Mouse (Mus musculus) limb, embryonic 15.5 days (tissue): ENCODE results near the gene H2-M10.5. TPM values are rescaled to one million over a fixed set of nuclear protein-coding genes. Genes with fewer than 3 reads are reported as not detected.
"Not testable (repeated sequence)": the region's sequence is repeated elsewhere in the genome, so short reads cannot be mapped to it uniquely, and the experiment has no call there.

ENCODE experiments used
- ATAC-seq: fragments of 200-750 bp; cut with Nextera tagmentation; 2 replicates; pipeline ENCODE4 v1.8.0; 2017; ENCODE audit warnings: low read depth, moderate TSS enrichment; ENCODE audit not compliant: insufficient number of reproducible peaks, low FRiP score, low TSS enrichment
- H3K27ac ChIP-seq: fragments of 300-500 bp; sonication (generic); 2 replicates; pipeline ENCODE4 v1.5.1; 2015; ENCODE audit warnings: moderate library complexity, mild to moderate bottlenecking, inconsistent platforms
- H3K27me3 ChIP-seq: fragments of 300-500 bp; sonication (generic); 2 replicates; pipeline ENCODE4 v1.6.1; 2015; ENCODE audit warnings: inconsistent platforms
- H3K36me3 ChIP-seq: fragments of 300-500 bp; sonication (generic); 2 replicates; pipeline ENCODE4 v1.6.1; 2015; ENCODE audit warnings: inconsistent platforms
- H3K4me1 ChIP-seq: fragments of 300-500 bp; sonication (generic); 2 replicates; pipeline ENCODE4 v1.6.1; 2015; ENCODE audit warnings: inconsistent platforms
- H3K4me2 ChIP-seq: fragments of 300-500 bp; sonication (generic); 2 replicates; pipeline ENCODE4 v1.6.1; 2015; ENCODE audit warnings: mild to moderate bottlenecking, inconsistent platforms
- H3K4me3 ChIP-seq: fragments of 300-500 bp; sonication (generic); 2 replicates; pipeline ENCODE4 v1.5.1; 2015; ENCODE audit warnings: mild to moderate bottlenecking, inconsistent platforms
- H3K9ac ChIP-seq: fragments of 300-500 bp; sonication (generic); 2 replicates; pipeline ENCODE4 v1.6.1; 2015; ENCODE audit warnings: inconsistent platforms
- H3K9me3 ChIP-seq: fragments of 300-500 bp; sonication (generic); 2 replicates; pipeline ENCODE4 v1.6.1; 2016; ENCODE audit warnings: inconsistent platforms
- WGBS: fragments of 180-500 bp; shearing (Covaris S2); methylation state at CpG from one replicate; pipeline ENCODE4 v1.1.7; 2015; 5-methylcytosine and 5-hydroxymethylcytosine counted together
- polyA plus RNA-seq: library from polyadenylated mRNA; unstranded; fragments of >200 nt; fragmentation: Nextera tagmentation; extraction: Ambion mirVana; gene quantifications from 2 replicates; pipeline ENCODE4 v1.2.1, GENCODE M21; 2015

The H2-M10.5 gene
- not detected in 2 replicates for polyA plus RNA-seq

- H3K9me3 ChIP-seq, H3K27me3 ChIP-seq, H3K4me2 ChIP-seq, ATAC-seq, H3K36me3 ChIP-seq, H3K27ac ChIP-seq, H3K4me1 ChIP-seq, H3K9ac ChIP-seq, H3K4me3 ChIP-seq: not testable (repeated sequence)
- 84% methylated on average over 2 of the region's 2 CpGs for WGBS
These were observed at the start of gene H2-M10.5 for GRCm38 (mm10) chr17:36772610-36773009. Gene H2-M10.5 (plus strand): TSS chr17:36772910.

GRCm38 (mm10) chr17:36726046-36726445 lies 46.7 kb upstream of the H2-M10.5 start:
- Histone ChIP-seq H3K27ac (no peak overlapping the region), H3K36me3 (no peaks in the 10 kb centered on the region), H3K9me3 (no peaks in the 10 kb centered on the region), H3K9ac (no peak overlapping the region), H3K4me3 (no peak overlapping the region), H3K4me2 (no peak overlapping the region), H3K27me3 (no peaks in the 10 kb centered on the region), H3K4me1 (no peaks in the 10 kb centered on the region)
- no peak for ATAC-seq
- WGBS: 25% methylated on average over 2 of the region's 2 CpGs

- no peaks in the 10 kb centered on the region for H3K9me3 ChIP-seq
- H3K9ac ChIP-seq: no peak overlapping the region
- H3K27ac ChIP-seq: no peak overlapping the region
- H3K4me3 ChIP-seq: no peak overlapping the region
- no peak for ATAC-seq
- H3K36me3 ChIP-seq: no peaks in the 10 kb centered on the region
- no peaks in the 10 kb centered on the region for H3K27me3 ChIP-seq
- 63% methylated on average over 2 of the region's 2 CpGs for WGBS
- H3K4me2 ChIP-seq: no peak overlapping the region
- H3K4me1 ChIP-seq: no peaks in the 10 kb centered on the region
These were observed 8.9 kb upstream of the H2-M10.5 start for GRCm38 (mm10) chr17:36763816-36764215.

GRCm38 (mm10) chr17:36764244-36764643 lies 8.5 kb upstream of the H2-M10.5 start:
- H3K4me3 ChIP-seq, H3K4me1 ChIP-seq, ATAC-seq, H3K4me2 ChIP-seq, H3K27me3 ChIP-seq, H3K9me3 ChIP-seq, H3K9ac ChIP-seq, H3K36me3 ChIP-seq, H3K27ac ChIP-seq: not testable (repeated sequence)
- 24% methylated on average over 2 of the region's 2 CpGs for WGBS

GRCm38 (mm10) chr17:36765403-36765802 lies 7.3 kb upstream of the H2-M10.5 start:
- 53% methylated on average over 2 of the region's 2 CpGs for WGBS

GRCm38 (mm10) chr17:36781533-36781932 lies 8.8 kb downstream of the H2-M10.5 start:
- Histone ChIP-seq H3K4me1 (no peaks in the 10 kb centered on the region), H3K36me3 (no peaks in the 10 kb centered on the region), H3K27me3 (no peaks in the 10 kb centered on the region), H3K27ac (no peak overlapping the region), H3K9me3 (no peaks in the 10 kb centered on the region), H3K4me2 (no peak overlapping the region), H3K4me3 (no peak overlapping the region), H3K9ac (no peak overlapping the region)
- 46% methylated on average over 3 of the region's 3 CpGs for WGBS
- no peak for ATAC-seq

More at GRCm38 (mm10) chr17:36765403-36765802, 7.3 kb upstream of the H2-M10.5 start:
- H3K4me1 ChIP-seq, H3K27ac ChIP-seq, H3K9me3 ChIP-seq, H3K4me2 ChIP-seq, H3K36me3 ChIP-seq, H3K4me3 ChIP-seq, H3K27me3 ChIP-seq, H3K9ac ChIP-seq, ATAC-seq: not testable (repeated sequence)

GRCm38 (mm10) chr17:36786483-36786886 lies 13.8 kb downstream of the H2-M10.5 start:
- not testable (repeated sequence) for H3K9me3 ChIP-seq, H3K4me1 ChIP-seq, H3K4me2 ChIP-seq, H3K4me3 ChIP-seq, ATAC-seq, H3K27ac ChIP-seq, H3K9ac ChIP-seq, H3K27me3 ChIP-seq, H3K36me3 ChIP-seq
- WGBS: 45% methylated on average over 1 of the region's 1 CpGs

- Histone ChIP-seq H3K27ac (no peak overlapping the region), H3K27me3 (no peaks in the 10 kb centered on the region), H3K4me2 (no peak overlapping the region), H3K36me3 (no peaks in the 10 kb centered on the region), H3K9ac (no peak overlapping the region), H3K4me3 (no peak overlapping the region), H3K4me1 (no peaks in the 10 kb centered on the region), H3K9me3 (no peaks in the 10 kb centered on the region)
- WGBS: 77% methylated on average over 2 of the region's 2 CpGs
- ATAC-seq: no peak
These were observed 15.6 kb downstream of the H2-M10.5 start for GRCm38 (mm10) chr17:36788351-36788750.

GRCm38 (mm10) chr17:36788801-36789200 lies 16.1 kb downstream of the H2-M10.5 start:
- not testable (repeated sequence) for H3K4me3 ChIP-seq, H3K4me1 ChIP-seq, H3K9me3 ChIP-seq, ATAC-seq, H3K36me3 ChIP-seq, H3K4me2 ChIP-seq, H3K9ac ChIP-seq, H3K27me3 ChIP-seq, H3K27ac ChIP-seq

GRCm38 (mm10) chr17:36799493-36799892 lies 26.8 kb downstream of the H2-M10.5 start:
- WGBS: 85% methylated on average over 10 of the region's 10 CpGs
- no peak overlapping the region for H3K4me2 ChIP-seq
- ATAC-seq: no peak
- no peak overlapping the region for H3K27ac ChIP-seq
- H3K9ac ChIP-seq: no peak overlapping the region
- H3K9me3 ChIP-seq: no peaks in the 10 kb centered on the region
- H3K4me1 ChIP-seq: no peaks in the 10 kb centered on the region
- no peak overlapping the region for H3K4me3 ChIP-seq
- H3K27me3 ChIP-seq: no peaks in the 10 kb centered on the region
- no peaks in the 10 kb centered on the region for H3K36me3 ChIP-seq

GRCm38 (mm10) chr17:36799921-36800462 lies 27.3 kb downstream of the H2-M10.5 start:
- not testable (repeated sequence) for ATAC-seq, H3K4me2 ChIP-seq, H3K27ac ChIP-seq, H3K9me3 ChIP-seq, H3K9ac ChIP-seq, H3K27me3 ChIP-seq, H3K4me3 ChIP-seq, H3K4me1 ChIP-seq, H3K36me3 ChIP-seq
- 61% methylated on average over 4 of the region's 4 CpGs for WGBS

GRCm38 (mm10) chr17:36811871-36812270 lies 39.2 kb downstream of the H2-M10.5 start, which contains the start of gene H2-M10.6:
Gene H2-M10.6 (plus strand): TSS chr17:36812171.
- Histone ChIP-seq H3K9ac (no peak within 1 kb of the TSS), H3K4me2 (no peak within 1 kb of the TSS), H3K27me3 (no peaks in the 10 kb centered on the region), H3K4me1 (no peaks in the 10 kb centered on the region), H3K4me3 (no peak within 1 kb of the TSS), H3K9me3 (no peaks in the 10 kb centered on the region), H3K36me3 (no peaks in the 10 kb centered on the region), H3K27ac (no peak within 1 kb of the TSS)
- no peak for ATAC-seq

GRCm38 (mm10) chr17:36824005-36824404 lies 51.3 kb downstream of the H2-M10.5 start:
- peaks cover 4% of the 10 kb centered on the region; the same call in 1 of the 2 replicates for H3K27me3 ChIP-seq
- no peak overlapping the region for H3K9ac ChIP-seq
- H3K27ac ChIP-seq: no peak overlapping the region
- H3K4me1 ChIP-seq: no peaks in the 10 kb centered on the region
- no peak overlapping the region for H3K4me3 ChIP-seq
- H3K4me2 ChIP-seq: no peak overlapping the region
- no peaks in the 10 kb centered on the region for H3K36me3 ChIP-seq
- ATAC-seq: no peak
- H3K9me3 ChIP-seq: no peaks in the 10 kb centered on the region
